Mouse (Mus musculus) hindbrain, embryonic 13.5 days (tissue): Measurements from ENCODE around the gene Kcnj6. TPM values are rescaled to one million over a fixed set of nuclear protein-coding genes. Genes with fewer than 3 reads are reported as not detected.

ENCODE experiments used
- ATAC-seq: fragments of 200-750 bp; cut with Nextera tagmentation; 2 replicates; pipeline ENCODE4 v1.8.0; 2017; ENCODE audit warnings: moderate TSS enrichment; ENCODE audit not compliant: low FRiP score
- H3K27ac ChIP-seq: fragments of 300-500 bp; sonication (generic); 2 replicates; pipeline ENCODE4 v1.5.1; 2015; ENCODE audit warnings: inconsistent platforms, mild to moderate bottlenecking, moderate library complexity
- H3K27me3 ChIP-seq: fragments of 300-500 bp; sonication (generic); 2 replicates; pipeline ENCODE4 v1.6.1; 2015; ENCODE audit warnings: mild to moderate bottlenecking, inconsistent platforms
- H3K36me3 ChIP-seq: fragments of 300-500 bp; sonication (generic); 2 replicates; pipeline ENCODE4 v1.6.1; 2015; ENCODE audit warnings: mild to moderate bottlenecking, inconsistent platforms
- H3K4me1 ChIP-seq: fragments of 300-500 bp; sonication (generic); replicated peaks from 2 replicates; pipeline ENCODE4 v1.6.1; 2015; ENCODE audit warnings: inconsistent platforms
- H3K4me2 ChIP-seq: fragments of 300-500 bp; sonication (generic); 2 replicates; pipeline ENCODE4 v1.6.1; 2015; ENCODE audit warnings: inconsistent platforms, mild to moderate bottlenecking, moderate library complexity
- H3K4me3 ChIP-seq: fragments of 300-500 bp; sonication (generic); 2 replicates; pipeline ENCODE4 v1.5.1; 2015; ENCODE audit warnings: mild to moderate bottlenecking, inconsistent platforms
- H3K9ac ChIP-seq: fragments of 300-500 bp; sonication (generic); 2 replicates; pipeline ENCODE4 v1.6.1; 2015; ENCODE audit warnings: mild to moderate bottlenecking, inconsistent platforms
- H3K9me3 ChIP-seq: fragments of 300-500 bp; sonication (generic); 2 replicates; pipeline ENCODE4 v1.6.1; 2016; ENCODE audit warnings: inconsistent platforms
- WGBS: fragments of 180-500 bp; shearing (Covaris S2); methylation state at CpG from one replicate; pipeline ENCODE4 v1.1.7; 2015; 5-methylcytosine and 5-hydroxymethylcytosine counted together
- microRNA-seq: library from miRNA; unstranded; fragments of <30 nt; microRNA quantifications from one replicate; pipeline ENCODE4, GENCODE M21; 2016
- polyA plus RNA-seq: library from polyadenylated mRNA; unstranded; fragments of >200 nt; fragmentation: Nextera tagmentation; extraction: Ambion mirVana; gene quantifications from 2 replicates; pipeline ENCODE4 v1.2.1, GENCODE M21; 2015

Gene Kcnj6
- polyA plus RNA-seq, 1 experiment from 2014 or later = 2.2 TPM

DNA sequence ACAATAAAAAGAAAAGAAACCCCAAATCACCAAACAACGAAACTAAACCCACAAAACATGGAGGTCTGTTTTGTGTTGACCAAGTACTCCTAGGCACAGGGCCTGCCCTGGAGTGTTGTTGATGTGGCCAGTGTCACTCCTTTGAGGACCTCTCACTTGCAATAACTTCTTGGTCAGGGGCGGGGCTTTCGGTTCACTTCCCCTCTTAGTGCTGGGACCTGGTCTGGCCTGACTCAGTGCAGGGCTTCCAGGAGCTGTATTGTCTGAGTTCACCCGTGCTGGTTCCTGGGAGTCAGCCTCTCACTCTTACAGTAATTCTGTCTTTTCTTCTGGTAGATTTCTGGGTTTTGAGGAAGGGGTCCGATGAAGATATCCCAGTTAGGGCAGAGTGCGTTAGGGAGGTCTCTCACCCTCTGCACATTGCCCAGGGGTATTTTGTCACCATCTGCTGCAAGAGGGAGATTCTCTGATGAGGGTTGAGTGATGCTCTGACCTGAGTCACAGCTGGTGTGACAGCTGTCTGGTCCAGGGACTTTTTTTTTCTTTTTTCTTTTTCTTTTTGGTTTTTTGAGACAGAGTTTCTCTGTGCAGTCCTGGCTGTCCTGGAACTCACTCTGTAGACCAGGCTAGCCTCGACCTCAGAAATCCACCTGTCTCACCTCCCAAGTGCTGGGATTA, 276.9 kb downstream of the Kcnj6 start:
- H3K4me1 ChIP-seq = peaks cover 10% of the 10 kb centered on the region
- 69% methylated on average over 7 of the region's 7 CpGs for WGBS
- H3K9me3 ChIP-seq = peaks cover 3% of the 10 kb centered on the region; the same call in 1 of the 2 replicates
- no peak overlapping the region for H3K4me2 ChIP-seq
- H3K27me3 ChIP-seq = 0 out of 2 replicates have a peak, but pooled peaks cover 3% of the 10 kb centered on the region
- ATAC-seq = no peak
- H3K9ac ChIP-seq = no peak overlapping the region
- no peak overlapping the region for H3K27ac ChIP-seq
- H3K4me3 ChIP-seq = no peak overlapping the region
- H3K36me3 ChIP-seq = no peaks in the 10 kb centered on the region

DNA sequence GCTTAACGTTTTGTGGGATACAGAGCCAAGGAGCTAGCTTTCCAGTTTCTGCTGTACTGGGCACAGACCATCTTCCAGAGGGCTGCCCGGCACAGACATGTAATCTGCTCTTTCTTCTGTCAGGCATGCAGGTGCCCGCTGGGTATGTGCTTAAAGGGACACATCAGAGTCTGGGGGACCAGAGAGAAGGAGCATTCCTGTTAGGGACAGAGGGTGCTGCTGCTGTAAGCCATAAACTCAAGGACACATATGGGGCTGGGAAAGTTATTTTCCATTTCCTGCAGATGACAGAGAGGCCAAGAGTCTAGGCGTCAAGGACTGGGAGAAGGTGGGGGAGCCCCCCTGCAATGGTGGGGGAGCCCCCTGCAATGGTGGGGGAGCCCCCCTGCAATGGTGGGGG, 278.0 kb downstream of the Kcnj6 start:
- H3K4me3 ChIP-seq = no peak overlapping the region
- no peaks in the 10 kb centered on the region for H3K36me3 ChIP-seq
- H3K4me2 ChIP-seq = no peak overlapping the region
- no peak overlapping the region for H3K27ac ChIP-seq
- 0 out of 2 replicates have a peak, but pooled peaks cover 3% of the 10 kb centered on the region for H3K27me3 ChIP-seq
- no peak overlapping the region for H3K9ac ChIP-seq
- WGBS = 83% methylated on average over 4 of the region's 4 CpGs
- H3K9me3 ChIP-seq = peaks cover 3% of the 10 kb centered on the region; the same call in 1 of the 2 replicates
- H3K4me1 ChIP-seq = peaks cover 10% of the 10 kb centered on the region
- no peak for ATAC-seq

DNA sequence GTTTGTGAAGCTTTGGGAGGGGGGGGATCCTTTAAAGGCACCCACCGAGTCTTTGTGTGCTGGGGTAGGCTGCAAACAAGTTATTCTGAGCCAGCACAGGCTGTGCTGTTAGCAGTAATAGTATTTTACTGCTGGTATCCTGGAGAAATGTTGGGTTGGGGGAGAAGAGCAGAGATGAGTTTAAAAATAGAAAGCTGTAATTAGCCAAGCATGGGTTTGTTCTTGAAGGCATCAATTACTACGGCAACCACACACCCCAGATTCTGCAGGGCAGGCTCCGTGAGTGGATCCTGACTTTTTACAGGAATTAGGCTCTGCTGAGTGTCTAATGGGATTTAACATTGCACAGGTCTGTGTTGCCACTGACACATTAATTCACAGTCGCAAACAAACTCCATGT, 278.6 kb downstream of the Kcnj6 start:
- ATAC-seq = no peak
- no peak overlapping the region for H3K4me2 ChIP-seq
- peaks cover 15% of the 10 kb centered on the region for H3K4me1 ChIP-seq
- no peak overlapping the region for H3K27ac ChIP-seq
- 0 out of 2 replicates have a peak, but pooled peaks cover 3% of the 10 kb centered on the region for H3K27me3 ChIP-seq
- H3K9ac ChIP-seq = no peak overlapping the region
- 70% methylated on average over 4 of the region's 4 CpGs for WGBS
- H3K36me3 ChIP-seq = no peaks in the 10 kb centered on the region
- no peak overlapping the region for H3K4me3 ChIP-seq
- H3K9me3 ChIP-seq = peaks cover 3% of the 10 kb centered on the region; the same call in 1 of the 2 replicates

DNA sequence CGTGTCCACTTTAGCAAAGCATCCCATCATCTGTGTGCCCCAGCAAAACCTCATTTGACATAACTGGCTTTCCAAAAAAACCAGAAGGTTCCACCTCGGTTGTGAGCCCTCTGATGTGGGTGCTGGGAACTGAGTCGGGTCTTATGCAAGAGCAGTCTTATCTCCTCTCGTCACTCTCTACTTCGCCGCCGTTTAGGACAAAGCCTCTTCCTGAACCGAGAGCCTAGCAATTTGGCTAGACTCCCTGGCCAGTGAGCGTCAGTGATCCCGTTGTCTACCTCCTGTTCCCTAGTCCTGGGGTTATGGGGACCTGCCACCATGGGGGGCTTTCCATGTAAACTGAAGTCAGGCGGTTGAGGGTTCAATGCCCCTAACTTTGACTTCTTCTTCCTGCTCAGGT, 280.4 kb downstream of the Kcnj6 start:
- H3K9me3 ChIP-seq = peaks cover 3% of the 10 kb centered on the region; the same call in 1 of the 2 replicates
- H3K9ac ChIP-seq = no peak overlapping the region
- H3K4me3 ChIP-seq = no peak overlapping the region
- no peak overlapping the region for H3K27ac ChIP-seq
- 91% methylated on average over 11 of the region's 11 CpGs for WGBS
- peaks cover 15% of the 10 kb centered on the region for H3K4me1 ChIP-seq
- no peak overlapping the region for H3K4me2 ChIP-seq
- H3K36me3 ChIP-seq = no peaks in the 10 kb centered on the region
- 0 out of 2 replicates have a peak, but pooled peaks cover 1% of the 10 kb centered on the region for H3K27me3 ChIP-seq
- ATAC-seq = no peak

DNA sequence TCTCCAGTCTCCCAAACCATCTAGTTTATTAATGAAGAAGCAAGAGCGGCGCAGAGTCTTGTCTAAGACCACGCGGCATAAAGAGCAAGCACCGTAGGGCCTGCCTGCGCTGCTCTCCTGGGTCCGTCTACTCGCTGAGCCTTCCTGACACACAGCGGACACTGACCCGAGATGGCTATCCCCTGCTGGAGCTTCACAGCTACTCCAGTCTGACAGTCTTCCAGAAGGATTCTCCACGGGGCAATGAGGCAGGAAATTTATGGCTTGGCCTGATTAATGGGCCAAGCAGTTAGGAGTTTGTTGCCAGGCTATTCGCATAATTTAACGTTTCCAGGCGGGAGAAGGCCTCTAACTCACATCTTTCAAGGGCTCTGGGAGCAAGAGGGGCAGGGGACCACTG, 283.0 kb downstream of the Kcnj6 start:
- ATAC-seq = no peak
- WGBS = 43% methylated on average over 14 of the region's 14 CpGs
- H3K27ac ChIP-seq = 0 out of 2 replicates have a peak overlapping the region, but pooled peaks have one; percentile 2
- 0 out of 2 replicates have a peak overlapping the region, but pooled peaks have one; percentile 24 for H3K9ac ChIP-seq
- no peak overlapping the region for H3K4me3 ChIP-seq
- H3K36me3 ChIP-seq = no peaks in the 10 kb centered on the region
- H3K27me3 ChIP-seq = no peaks in the 10 kb centered on the region
- no peak overlapping the region for H3K4me2 ChIP-seq
- peaks cover 3% of the 10 kb centered on the region; the same call in 1 of the 2 replicates for H3K9me3 ChIP-seq
- peaks cover 15% of the 10 kb centered on the region for H3K4me1 ChIP-seq

DNA sequence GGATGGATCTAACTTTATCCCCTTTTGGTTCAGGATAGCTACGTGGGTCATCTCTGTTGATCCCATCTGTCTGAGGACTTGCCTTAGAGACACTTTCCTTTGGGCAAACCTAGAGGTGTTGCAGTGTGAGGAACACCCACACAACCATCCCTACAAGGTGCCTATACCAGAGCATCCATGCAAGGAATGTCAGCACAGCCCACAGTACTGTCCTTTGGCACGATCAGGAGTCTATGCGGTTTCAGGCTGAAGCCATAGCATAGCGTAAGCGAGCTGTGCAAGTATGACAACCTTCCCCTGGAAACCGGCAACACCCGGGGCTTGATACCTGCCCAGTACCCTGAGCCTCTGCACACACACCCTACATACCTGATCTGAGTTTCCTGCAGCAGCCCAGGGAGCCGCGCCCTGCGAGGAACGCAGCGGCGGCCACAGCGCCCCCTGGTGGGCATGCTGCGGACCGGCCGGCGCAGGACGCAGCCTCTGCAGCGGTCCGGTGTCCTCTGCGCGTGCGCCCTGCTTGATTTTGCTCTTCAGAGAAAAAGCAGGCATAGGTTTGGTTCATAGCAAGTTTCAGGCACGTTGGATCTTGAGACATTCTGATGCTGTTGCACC, 283.9 kb downstream of the Kcnj6 start:
- Histone ChIP-seq H3K9ac (peak overlapping the region; percentile 64; the same call in 1 of the 2 replicates), H3K4me3 (peak overlapping the region; percentile 34), H3K4me1 (peaks cover 15% of the 10 kb centered on the region), H3K9me3 (peaks cover 3% of the 10 kb centered on the region; the same call in 1 of the 2 replicates), H3K4me2 (peak overlapping the region; percentile 58), H3K27me3 (no peaks in the 10 kb centered on the region), H3K27ac (peak overlapping the region; percentile 35; the same call in 1 of the 2 replicates), H3K36me3 (no peaks in the 10 kb centered on the region)
- WGBS = 9% methylated on average over 25 of the region's 25 CpGs
- peak; percentile 92 for ATAC-seq

DNA sequence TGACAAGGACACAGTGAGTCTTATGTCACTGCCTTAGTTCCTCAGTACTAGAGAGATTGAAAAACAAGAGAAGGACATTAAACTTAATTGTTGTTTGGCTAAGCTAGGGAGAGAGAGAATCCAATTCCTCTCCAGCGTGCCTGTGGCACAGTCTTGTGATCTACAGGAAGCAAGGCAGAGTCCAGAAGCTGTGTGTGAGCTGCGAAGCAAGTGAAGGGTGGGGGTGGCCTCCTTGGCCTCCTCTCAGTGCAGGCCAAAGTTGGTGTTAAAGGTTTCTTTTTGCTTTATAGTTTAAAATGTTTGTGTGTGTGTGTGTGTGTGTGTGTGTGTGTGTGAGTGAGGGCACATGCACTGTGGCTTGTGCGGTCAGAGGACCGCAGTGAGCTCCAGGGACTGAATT, 295.5 kb downstream of the Kcnj6 start:
- Histone ChIP-seq H3K27me3 (no peaks in the 10 kb centered on the region), H3K4me1 (no peaks in the 10 kb centered on the region), H3K9me3 (no peaks in the 10 kb centered on the region), H3K4me2 (no peak overlapping the region), H3K9ac (no peak overlapping the region), H3K4me3 (no peak overlapping the region), H3K27ac (no peak overlapping the region), H3K36me3 (no peaks in the 10 kb centered on the region)
- no peak for ATAC-seq
- WGBS = 93% methylated on average over 4 of the region's 4 CpGs

DNA sequence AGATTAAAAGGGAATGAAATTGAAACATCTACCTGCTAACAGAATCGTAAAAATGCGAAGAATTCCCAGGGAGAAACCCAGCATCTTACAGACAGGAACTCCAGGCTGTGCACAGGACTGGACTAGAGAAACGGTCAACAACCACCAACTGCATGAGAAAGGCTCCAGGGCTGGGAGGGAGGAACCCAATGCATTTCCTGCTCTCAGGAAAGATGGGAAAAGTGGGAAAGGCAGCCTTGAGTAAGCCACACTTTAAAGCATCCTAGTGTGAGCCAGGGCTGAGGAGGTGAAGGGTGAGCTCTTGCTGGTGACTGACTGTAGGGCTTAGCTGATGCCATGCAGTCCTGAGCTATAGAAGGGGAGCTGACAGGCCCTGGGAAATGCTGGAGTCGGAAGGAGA, 296.4 kb downstream of the Kcnj6 start:
- Histone ChIP-seq H3K36me3 (no peaks in the 10 kb centered on the region), H3K27me3 (no peaks in the 10 kb centered on the region), H3K4me2 (no peak overlapping the region), H3K4me3 (no peak overlapping the region), H3K4me1 (no peaks in the 10 kb centered on the region), H3K27ac (no peak overlapping the region), H3K9ac (no peak overlapping the region), H3K9me3 (no peaks in the 10 kb centered on the region)
- 82% methylated on average over 4 of the region's 4 CpGs for WGBS
- no peak for ATAC-seq

Small RNA genes lying within 50 kb of the gene (microRNA-seq; reads per million reads assigned to microRNA genes)
- gene Gm22745 = not detected
